Mouse (Mus musculus) gastrocnemius, postnatal 4 days (tissue): Measurements from ENCODE around the gene Hoxa13. TPM values are rescaled to one million over a fixed set of nuclear protein-coding genes. Genes with fewer than 3 reads are reported as not detected.

ENCODE experiments used
- DNase-seq, 2 experiments: peaks; one replicate each; pipeline ENCODE4 v3.0.0; 2021 to 2022; ENCODE audit warnings: low spot score in 2 of 2, mixed read lengths in 2 of 2
- long read RNA-seq, 2 experiments: library from polyadenylated mRNA; stranded (forward); transcript quantifications; one replicate each; pipeline ENCODE4 v2.0.0; 2021
- total RNA-seq, 2 experiments: library from RNA; stranded (reverse); gene quantifications; 2 replicates each; pipeline ENCODE4 v1.2.3; 2021

The Hoxa13 gene
- 1 to 10 TPM; 1.1 to 1.3 TPM for total RNA-seq
- long read RNA-seq, experiment 1, partial matches to known transcripts: 0 of 1 reads
- long read RNA-seq, experiment 1, other reads (novel, unspliced or antisense): 0 of 1 reads
- long read RNA-seq, experiment 2, partial matches to known transcripts: 0 of 1 reads
- long read RNA-seq, experiment 2, other reads (novel, unspliced or antisense): 0 of 1 reads

GRCm38 (mm10) chr6:52260654-52261575 is at the start of gene Hoxa13:
Gene Hoxa13 (minus strand): TSS chr6:52260880.
- peak in 1 of 2 experiments; percentile 42 for DNase-seq

- no peak for DNase-seq
Measured at GRCm38 (mm10) chr6:52310366-52310765, 49.7 kb upstream of the Hoxa13 start.

- no peak for DNase-seq
Measured at GRCm38 (mm10) chr6:52309766-52310165, 49.1 kb upstream of the Hoxa13 start.

GRCm38 (mm10) chr6:52305877-52306389 is 45.3 kb upstream of the Hoxa13 start:
- DNase-seq: peak in 1 of 2 experiments; percentile 64

- no peak for DNase-seq
Measured at GRCm38 (mm10) chr6:52303426-52303825, 42.7 kb upstream of the Hoxa13 start.

GRCm38 (mm10) chr6:52300806-52301205 is 40.1 kb upstream of the Hoxa13 start:
- no peak for DNase-seq

- DNase-seq: no peak
Measured at GRCm38 (mm10) chr6:52298511-52298910, 37.8 kb upstream of the Hoxa13 start.

GRCm38 (mm10) chr6:52294616-52295015 is 33.9 kb upstream of the Hoxa13 start:
- DNase-seq: no peak

GRCm38 (mm10) chr6:52292328-52292727 is 31.6 kb upstream of the Hoxa13 start:
- no peak for DNase-seq

- no peak for DNase-seq
Measured at GRCm38 (mm10) chr6:52291021-52291860, 30.6 kb upstream of the Hoxa13 start.

- no peak for DNase-seq
Measured at GRCm38 (mm10) chr6:52290186-52290585, 29.5 kb upstream of the Hoxa13 start.

- DNase-seq: no peak
Measured at GRCm38 (mm10) chr6:52283896-52284295, 23.2 kb upstream of the Hoxa13 start.

- DNase-seq: no peak
Measured at GRCm38 (mm10) chr6:52281084-52281483, 20.4 kb upstream of the Hoxa13 start.

GRCm38 (mm10) chr6:52276920-52277319 is 16.2 kb upstream of the Hoxa13 start:
- DNase-seq: no peak

- no peak for DNase-seq
Measured at GRCm38 (mm10) chr6:52276382-52276781, 15.7 kb upstream of the Hoxa13 start.

- no peak for DNase-seq
Measured at GRCm38 (mm10) chr6:52275563-52276280, 15.0 kb upstream of the Hoxa13 start.

- no peak for DNase-seq
Measured at GRCm38 (mm10) chr6:52274576-52274975, 13.9 kb upstream of the Hoxa13 start.

- no peak for DNase-seq
Measured at GRCm38 (mm10) chr6:52273656-52274280, 13.1 kb upstream of the Hoxa13 start.

GRCm38 (mm10) chr6:52272766-52273655 is 12.3 kb upstream of the Hoxa13 start:
- DNase-seq: no peak
